Mouse (Mus musculus): ENCODE data around the gene Cat. TPM values are rescaled to one million over a fixed set of nuclear protein-coding genes. Genes with fewer than 3 reads are reported as not detected.

Gene Cat
- total RNA-seq, 2 experiments from 2014 or later = 102 to 103 TPM

GRCm38 (mm10) chr2:103445776-103446175, 39.2 kb downstream of the Cat start:
- DNase-seq (ENCODE audit: low spot score in 2 of 2) = no peak

GRCm38 (mm10) chr2:103439710-103440109, 45.2 kb downstream of the Cat start:
- DNase-seq (ENCODE audit: low spot score in 2 of 2) = peak; percentile 51 to 83

GRCm38 (mm10) chr2:103439071-103439622, 45.8 kb downstream of the Cat start:
- DNase-seq (ENCODE audit: low spot score in 2 of 2) = no peak

GRCm38 (mm10) chr2:103436534-103436933, 48.4 kb downstream of the Cat start:
- no peak for DNase-seq (ENCODE audit: low spot score in 2 of 2)

- no peak for DNase-seq (ENCODE audit: low spot score in 2 of 2)
Measured at GRCm38 (mm10) chr2:103435110-103435509, 49.9 kb downstream of the Cat start.

- no peak for DNase-seq (ENCODE audit: low spot score in 2 of 2)
Measured at GRCm38 (mm10) chr2:103432695-103433275, 52.2 kb downstream of the Cat start.

GRCm38 (mm10) chr2:103430712-103431111, 54.2 kb downstream of the Cat start:
- DNase-seq (ENCODE audit: low spot score in 2 of 2) = no peak

- no peak for DNase-seq (ENCODE audit: low spot score in 2 of 2)
Measured at GRCm38 (mm10) chr2:103428356-103428755, 56.6 kb downstream of the Cat start.

- DNase-seq (ENCODE audit: low spot score in 2 of 2) = no peak
Measured at GRCm38 (mm10) chr2:103425456-103426063, 59.4 kb downstream of the Cat start.

GRCm38 (mm10) chr2:103424349-103425026, 60.5 kb downstream of the Cat start:
- DNase-seq (ENCODE audit: low spot score in 2 of 2) = peak in 1 of 2 experiments; percentile 58

- DNase-seq (ENCODE audit: low spot score in 2 of 2) = no peak
Measured at GRCm38 (mm10) chr2:103423884-103424283, 61.1 kb downstream of the Cat start.

- DNase-seq (ENCODE audit: low spot score in 2 of 2) = no peak
Measured at GRCm38 (mm10) chr2:103420650-103421507, 64.1 kb downstream of the Cat start.

GRCm38 (mm10) chr2:103415774-103416173, 69.2 kb downstream of the Cat start:
- no peak for DNase-seq (ENCODE audit: low spot score in 2 of 2)

GRCm38 (mm10) chr2:103413381-103413780, 71.6 kb downstream of the Cat start:
- DNase-seq (ENCODE audit: low spot score in 2 of 2) = no peak

GRCm38 (mm10) chr2:103411816-103412215, 73.1 kb downstream of the Cat start:
- no peak for DNase-seq (ENCODE audit: low spot score in 2 of 2)

GRCm38 (mm10) chr2:103411348-103411747, 73.6 kb downstream of the Cat start, which contains the start of gene Elf5:
Elf5 (plus strand) TSS chr2:103411688.
- DNase-seq (ENCODE audit: low spot score in 2 of 2) = no peak

- no peak for DNase-seq (ENCODE audit: low spot score in 2 of 2)
Measured at GRCm38 (mm10) chr2:103406239-103406638, 78.7 kb downstream of the Cat start.

Measured in gastrocnemius, postnatal 4 days (tissue).